Mouse (Mus musculus) heart, adult 18-20 months (tissue): Measurements from ENCODE around the gene Angptl7. TPM values are rescaled to one million over a fixed set of nuclear protein-coding genes. Genes with fewer than 3 reads are reported as not detected.
A peak's percentile ranks its signal among the peaks of the same experiment; 100 is the strongest.

Source experiments
- DNase-seq, 2 experiments: peaks; one replicate each; pipeline ENCODE4 v3.0.0; 2021 to 2022; ENCODE audit warnings: mixed read lengths in 1 of 2
- total RNA-seq, 2 experiments: library from RNA; stranded (reverse); gene quantifications; 2 replicates each; pipeline ENCODE4 v1.2.3; 2021

Angptl7 gene
- total RNA-seq, 2 experiments from 2014 or later, result 1.2 to 2.0 TPM

DNA sequence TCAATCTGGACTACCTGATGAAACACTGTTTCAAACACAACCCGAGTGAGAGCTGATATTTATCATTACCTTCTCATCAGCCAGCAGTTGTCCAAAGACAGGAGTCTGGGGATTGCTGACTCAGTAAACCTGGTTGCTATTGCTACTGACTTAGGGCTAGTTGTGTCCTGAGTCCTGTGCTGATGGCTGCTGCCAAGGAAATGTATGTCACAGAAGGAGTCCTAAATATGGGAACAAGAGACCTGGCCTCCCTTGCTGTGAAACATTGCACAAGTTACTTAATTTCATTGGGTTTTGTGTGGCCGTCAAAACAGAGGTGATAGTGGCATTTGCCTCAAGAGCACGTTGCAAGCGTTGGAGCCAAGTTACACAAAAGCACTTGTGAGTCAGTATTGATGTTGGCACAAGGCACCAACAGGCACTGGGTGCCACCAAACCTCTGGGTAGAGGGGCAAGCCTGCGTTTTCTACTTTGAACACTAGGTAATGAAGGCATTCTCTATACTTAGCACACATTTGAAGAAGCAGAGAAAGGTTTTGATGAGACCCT, 44.7 kb downstream of the Angptl7 start:
- no peak for DNase-seq

- no peak for DNase-seq
Observed at GRCm38 (mm10) chr4:148453707-148454106, 46.6 kb downstream of the Angptl7 start.

DNA sequence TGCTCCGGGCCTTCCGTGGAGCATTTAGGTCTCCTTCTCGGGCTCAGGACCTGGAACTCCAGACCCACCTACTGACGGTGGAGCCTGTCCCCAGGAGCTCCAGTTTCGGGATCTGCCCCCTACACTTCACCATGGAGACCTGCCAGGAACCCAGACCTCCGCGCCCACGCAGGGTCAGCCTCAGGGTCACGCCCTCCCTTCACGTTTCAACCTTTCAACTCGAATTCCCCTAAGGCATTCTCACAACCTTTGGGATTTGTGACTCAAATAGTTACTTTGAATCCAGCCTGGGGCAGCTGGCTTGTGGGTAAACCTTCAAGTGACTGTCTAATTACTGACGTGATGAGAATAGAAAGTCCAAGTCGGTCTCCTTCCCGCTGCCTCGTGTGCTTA, 51.4 kb downstream of the Angptl7 start:
- DNase-seq, result no peak

DNA sequence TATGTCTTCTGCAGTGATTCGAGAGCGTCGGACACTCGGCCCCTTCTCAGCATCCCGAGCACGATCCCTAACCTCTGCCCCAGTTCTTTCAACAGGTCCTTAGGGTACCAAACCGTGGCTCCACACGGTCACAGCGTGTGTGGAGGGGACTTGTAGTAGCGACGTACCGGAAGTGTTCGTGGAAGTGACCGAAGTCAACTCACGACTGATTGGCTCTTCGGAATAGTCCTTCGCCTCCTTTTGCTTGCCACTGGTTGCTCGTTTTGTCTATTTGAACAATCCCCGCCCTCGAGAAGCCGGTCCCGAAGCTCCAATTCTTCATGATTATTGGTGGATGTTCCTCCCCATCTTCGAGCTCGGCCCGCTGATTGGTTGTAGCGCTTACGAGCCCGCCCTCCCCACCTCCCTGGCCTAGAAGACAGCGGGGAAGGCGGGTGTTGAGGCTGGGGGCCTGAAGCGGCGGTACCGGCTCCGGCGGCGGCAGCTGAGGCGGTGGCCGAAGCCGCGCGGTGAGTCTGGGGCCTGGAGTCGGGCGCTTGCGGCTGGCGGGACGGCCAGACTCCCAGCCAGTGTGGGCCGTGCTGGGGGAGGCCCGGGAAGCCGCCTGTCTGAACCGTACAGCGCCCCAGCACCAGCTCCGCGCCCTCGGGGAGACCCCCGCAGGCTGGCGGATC, 51.9 kb downstream of the Angptl7 start, which contains the start of gene Mtor:
TSS of gene Mtor (plus strand) at position 433 of the 674 bp plus-strand sequence.
- DNase-seq, result peak; percentile 97 to 99

Other genes with a start within 250 kb of the Angptl7 start
- not detected for gene Disp3, start 212.5 kb downstream of the Angptl7 start, total RNA-seq
- gene Ubiad1, start 55.7 kb downstream of the Angptl7 start, total RNA-seq, result 10 to 100 TPM; 17.6 to 18.7 TPM
- gene Mtor, start 51.8 kb downstream of the Angptl7 start, total RNA-seq, result 10 to 100 TPM; 49.8 to 51.4 TPM
- gene Exosc10, start 58.0 kb upstream of the Angptl7 start, total RNA-seq, result 10 to 100 TPM; 33.7 to 39.3 TPM
- 10 to 100 TPM; 14.7 TPM for gene Srm, start 91.0 kb upstream of the Angptl7 start, total RNA-seq
- under 1 TPM in 1 of 2 experiments, not detected in 1; 0.13 TPM for gene Masp2, start 102.1 kb upstream of the Angptl7 start, total RNA-seq
- gene Tardbp, start 126.6 kb upstream of the Angptl7 start, total RNA-seq, result 100 to 1,000 TPM; 125 to 126 TPM
- 1 to 10 TPM; 5.8 to 6.1 TPM for gene Gm572, start 142.9 kb upstream of the Angptl7 start, total RNA-seq